Mouse (Mus musculus) neural tube, embryonic 11.5 days (tissue): ENCODE data around the gene Cdh3. TPM values are rescaled to one million over a fixed set of nuclear protein-coding genes. Genes with fewer than 3 reads are reported as not detected.
A peak's percentile ranks its signal among the peaks of the same experiment; 100 is the strongest.

Experiments
- ATAC-seq: fragments of 200-750 bp; cut with Nextera tagmentation; 2 replicates; pipeline ENCODE4 v1.8.0; 2017; ENCODE audit warnings: moderate number of reproducible peaks, mild to moderate bottlenecking, moderate TSS enrichment, moderate library complexity; ENCODE audit not compliant: insufficient read depth, low FRiP score, low TSS enrichment
- DNase-seq: peaks from one replicate; pipeline ENCODE4 v3.0.0-alpha.2; 2015; ENCODE audit warnings: low spot score
- H3K27ac ChIP-seq: fragments of 300-500 bp; sonication (generic); 2 replicates; pipeline ENCODE4 v1.5.1; 2014; ENCODE audit warnings: low read depth, mild to moderate bottlenecking, low read length
- H3K27me3 ChIP-seq: fragments of 300-500 bp; sonication (generic); 2 replicates; pipeline ENCODE4 v1.6.1; 2014; ENCODE audit warnings: mild to moderate bottlenecking, low read length, mixed read lengths; ENCODE audit not compliant: control insufficient read depth, insufficient read depth
- H3K36me3 ChIP-seq: fragments of 300-500 bp; sonication (generic); 2 replicates; pipeline ENCODE4 v1.6.1; 2014; ENCODE audit warnings: mild to moderate bottlenecking, low read length, moderate library complexity, mixed read lengths; ENCODE audit not compliant: control insufficient read depth, insufficient read depth
- H3K4me1 ChIP-seq: fragments of 300-500 bp; sonication (generic); 2 replicates; pipeline ENCODE4 v1.6.1; 2014; ENCODE audit warnings: low read length, mixed read lengths; ENCODE audit not compliant: control insufficient read depth, insufficient read depth
- H3K4me2 ChIP-seq: fragments of 300-500 bp; sonication (generic); 2 replicates; pipeline ENCODE4 v1.6.1; 2014; ENCODE audit warnings: low read depth, mild to moderate bottlenecking, moderate library complexity
- H3K4me3 ChIP-seq: fragments of 300-500 bp; sonication (generic); 2 replicates; pipeline ENCODE4 v1.5.1; 2014; ENCODE audit warnings: low read depth, low read length
- H3K9ac ChIP-seq: fragments of 300-500 bp; sonication (generic); 2 replicates; pipeline ENCODE4 v1.6.1; 2014; ENCODE audit warnings: mild to moderate bottlenecking, low read length
- H3K9me3 ChIP-seq: fragments of 300-500 bp; sonication (generic); 2 replicates; pipeline ENCODE4 v1.6.1; 2016; ENCODE audit warnings: low read length; ENCODE audit not compliant: control insufficient read depth
- WGBS: fragments of 180-500 bp; shearing (Covaris S2); extraction: QIAGEN DNeasy Blood & Tissue Kit; methylation state at CpG from one replicate; pipeline ENCODE4 v1.1.7; 2014; 5-methylcytosine and 5-hydroxymethylcytosine counted together
- polyA plus RNA-seq: library from polyadenylated mRNA; unstranded; fragments of >200 nt; fragmentation: Nextera tagmentation; extraction: Ambion mirVana; gene quantifications from 2 replicates; pipeline ENCODE4 v1.2.1, GENCODE M21; 2014

Gene Cdh3
- polyA plus RNA-seq, 1 experiment from 2014 or later, result 5.4 TPM

DNA sequence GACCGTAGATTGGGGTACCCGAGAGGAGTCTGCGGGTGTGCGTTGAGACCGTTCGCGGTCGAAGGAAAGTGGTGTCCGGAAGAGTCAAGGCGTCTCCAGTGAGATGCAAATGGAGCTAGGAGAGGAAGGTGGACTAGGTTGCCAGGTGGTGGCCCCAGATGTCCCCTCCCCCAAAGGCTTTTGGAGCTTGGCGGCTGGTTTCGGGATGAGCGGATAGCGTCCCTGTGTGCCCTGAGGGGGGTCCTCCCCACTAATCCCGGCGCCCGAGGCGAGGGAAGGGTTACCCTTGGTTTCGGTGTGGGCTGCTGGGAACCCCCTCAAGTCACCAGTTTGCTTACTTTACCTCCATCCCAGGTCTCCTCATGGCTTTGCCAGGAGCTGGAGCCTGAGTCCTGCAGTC, 93.2 kb downstream of the Cdh3 start:
- peaks cover 41% of the 10 kb centered on the region for H3K27me3 ChIP-seq
- no peak overlapping the region for H3K9ac ChIP-seq
- peak overlapping the region; percentile 43 for H3K4me3 ChIP-seq
- DNase-seq (no peak), ATAC-seq (no peak)
- H3K9me3 ChIP-seq, result no peaks in the 10 kb centered on the region
- peak overlapping the region; percentile 79 for H3K4me2 ChIP-seq
- peaks cover 12% of the 10 kb centered on the region for H3K4me1 ChIP-seq
- H3K36me3 ChIP-seq, result no peaks in the 10 kb centered on the region
- WGBS, result under 1% methylated on average over 19 of the region's 19 CpGs
- no peak overlapping the region for H3K27ac ChIP-seq

DNA sequence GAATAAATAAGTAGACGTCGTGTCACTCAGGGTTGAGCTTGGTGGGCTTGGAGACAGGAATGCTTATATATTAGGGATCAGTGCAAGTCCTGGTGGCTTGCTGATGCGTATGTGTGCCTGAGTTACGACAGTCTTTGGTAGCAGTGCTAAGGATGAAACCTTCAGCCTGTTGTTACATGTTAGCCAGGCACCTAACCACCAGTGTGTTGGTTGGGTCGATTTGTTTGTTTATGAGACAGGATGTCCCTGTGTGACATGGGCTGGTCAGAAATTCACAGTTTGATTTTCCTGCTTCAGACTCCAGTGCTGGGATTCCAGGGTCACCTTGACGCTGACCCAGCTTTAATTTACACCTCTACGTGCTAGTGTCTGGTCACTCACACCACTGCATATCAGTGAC, 95.0 kb downstream of the Cdh3 start:
- Histone ChIP-seq H3K27ac (no peak overlapping the region), H3K36me3 (no peaks in the 10 kb centered on the region), H3K9ac (no peak overlapping the region), H3K4me2 (no peak overlapping the region), H3K27me3 (peaks cover 41% of the 10 kb centered on the region), H3K4me3 (no peak overlapping the region), H3K9me3 (no peaks in the 10 kb centered on the region), H3K4me1 (peaks cover 12% of the 10 kb centered on the region)
- 73% methylated on average over 7 of the region's 7 CpGs for WGBS
- DNase-seq (no peak), ATAC-seq (no peak)

DNA sequence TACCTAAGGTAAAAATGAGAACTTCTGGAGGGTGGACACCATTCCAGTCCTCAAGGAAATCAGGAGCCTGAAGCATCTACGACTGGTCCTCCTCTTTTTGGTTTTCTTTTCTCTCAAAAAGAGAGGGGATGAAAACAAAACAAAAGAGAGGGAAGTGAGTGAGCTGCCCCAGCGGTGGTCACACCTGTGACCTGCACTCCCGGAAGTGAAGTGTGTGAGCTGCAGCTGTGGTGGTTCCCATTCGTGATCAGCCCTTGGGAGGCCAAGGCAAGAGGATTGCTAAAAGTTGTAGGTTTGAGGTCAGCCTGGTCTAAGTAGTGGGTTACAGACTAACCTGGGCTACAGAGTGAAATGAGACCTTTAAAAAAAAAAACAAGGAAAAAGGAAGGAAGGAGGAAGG, 95.4 kb downstream of the Cdh3 start:
- Histone ChIP-seq H3K4me1 (peaks cover 12% of the 10 kb centered on the region), H3K9me3 (no peaks in the 10 kb centered on the region), H3K27me3 (peaks cover 41% of the 10 kb centered on the region), H3K36me3 (no peaks in the 10 kb centered on the region), H3K27ac (no peak overlapping the region), H3K4me2 (no peak overlapping the region), H3K9ac (no peak overlapping the region), H3K4me3 (no peak overlapping the region)
- 57% methylated on average over 4 of the region's 4 CpGs for WGBS
- DNase-seq, result no peak
- ATAC-seq, result no peak

DNA sequence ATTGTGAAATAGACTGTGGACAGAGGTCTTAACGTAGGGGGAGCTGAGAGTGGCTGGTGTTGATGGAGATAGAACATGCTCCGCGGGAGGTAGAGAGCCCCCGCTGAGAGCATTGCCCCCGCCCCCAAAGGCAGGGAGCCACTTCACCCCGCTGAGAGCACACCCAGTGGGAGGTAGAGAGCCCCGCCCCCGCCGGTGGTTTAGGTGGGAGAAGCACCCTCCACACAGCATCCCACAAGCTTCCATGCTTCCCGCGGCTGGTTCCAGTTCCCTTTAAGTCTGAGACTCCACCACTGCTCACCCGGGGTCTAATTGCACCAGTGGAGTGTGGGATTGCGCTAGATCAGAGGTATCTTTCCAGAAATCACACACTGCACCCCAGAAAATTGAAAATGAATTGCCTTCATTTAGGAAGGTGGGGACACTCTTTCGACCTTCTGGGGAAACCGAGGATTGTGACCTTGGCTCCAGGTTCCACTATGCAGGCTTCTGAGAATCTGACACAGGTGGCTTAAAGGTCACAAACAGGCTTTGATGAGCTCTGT, 96.0 kb downstream of the Cdh3 start:
- 43% methylated on average over 15 of the region's 15 CpGs for WGBS
- ATAC-seq, result no peak
- Histone ChIP-seq H3K9me3 (no peaks in the 10 kb centered on the region), H3K27ac (no peak overlapping the region), H3K4me1 (peaks cover 12% of the 10 kb centered on the region), H3K36me3 (no peaks in the 10 kb centered on the region), H3K4me2 (no peak overlapping the region), H3K9ac (no peak overlapping the region), H3K27me3 (peaks cover 41% of the 10 kb centered on the region), H3K4me3 (no peak overlapping the region)
- no peak for DNase-seq

Other genes with a start within 250 kb of the Cdh3 start
- 17.2 and 19.6 TPM in 2 replicates for gene Smpd3, start 172.9 kb upstream of the Cdh3 start, polyA plus RNA-seq
- 27.8 and 28.4 TPM in 2 replicates for gene Zfp90, start 95.6 kb upstream of the Cdh3 start, polyA plus RNA-seq
- gene 6030452D12Rik, start 10.4 kb upstream of the Cdh3 start, polyA plus RNA-seq, result not detected in 2 replicates
- 4.8 and 7.6 TPM in 2 replicates for gene Gm10073, start 62.6 kb downstream of the Cdh3 start, polyA plus RNA-seq
- 5.6 and 5.7 TPM in 2 replicates for gene Cdh1, start 92.5 kb downstream of the Cdh3 start, polyA plus RNA-seq
- 7.8 and 9.0 TPM in 2 replicates for gene Tango6, start 172.2 kb downstream of the Cdh3 start, polyA plus RNA-seq